Mouse (Mus musculus) left cerebral cortex, adult 18-20 months (tissue): Measurements from ENCODE around the gene Zfp523. TPM values are rescaled to one million over a fixed set of nuclear protein-coding genes. Genes with fewer than 3 reads are reported as not detected.
"Not testable (repeated sequence)": the region's sequence is repeated elsewhere in the genome, so short reads cannot be mapped to it uniquely, and the experiment has no call there.

Experiments
- DNase-seq, 2 experiments: peaks; one replicate each; pipeline ENCODE4 v3.0.0; 2021 to 2022; ENCODE audit warnings: low spot score in 2 of 2, mixed read lengths in 1 of 2
- total RNA-seq, 2 experiments: library from RNA; stranded (reverse); gene quantifications; 2 replicates each; pipeline ENCODE4 v1.2.3; 2021

The Zfp523 gene
- total RNA-seq, 2 experiments from 2014 or later, result 111 to 116 TPM

GRCm38 (mm10) chr17:28208314-28208612, 31.3 kb downstream of the Zfp523 start:
- no peak for DNase-seq

DNA sequence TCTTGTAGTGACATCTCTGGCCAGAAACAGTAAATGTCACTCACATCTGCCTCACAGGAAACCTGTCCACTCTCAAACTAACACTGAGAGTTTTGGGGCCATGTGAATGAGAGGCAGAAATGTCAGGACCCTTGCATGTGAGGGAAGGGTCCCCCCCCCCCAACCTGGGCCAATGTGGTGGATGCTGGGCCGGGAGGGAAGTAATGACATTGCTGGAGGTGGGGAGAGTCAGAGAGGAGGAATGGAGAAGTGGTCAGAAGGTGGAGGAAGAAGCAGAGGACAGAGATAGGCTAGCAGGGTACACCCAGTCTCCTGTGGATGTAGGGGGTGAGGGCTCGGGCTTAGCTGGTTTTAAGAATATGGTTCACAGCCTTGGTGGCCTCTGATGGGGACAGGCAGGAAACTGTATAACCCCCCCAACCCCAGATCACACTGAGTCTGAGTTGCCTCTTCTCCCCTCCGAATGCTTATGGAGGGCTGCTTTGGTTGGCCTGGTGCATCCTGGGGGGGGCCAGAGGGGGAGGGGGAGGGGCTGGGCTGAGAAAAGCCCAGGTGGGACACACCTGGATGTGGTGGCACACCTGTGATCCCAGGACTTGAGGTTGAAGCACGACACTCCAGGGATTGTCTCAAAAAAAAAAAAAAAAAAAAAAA, 32.7 kb downstream of the Zfp523 start:
- no peak for DNase-seq

- no peak for DNase-seq
Observed at GRCm38 (mm10) chr17:28211921-28212341, 35.0 kb downstream of the Zfp523 start.

GRCm38 (mm10) chr17:28212391-28212790, 35.5 kb downstream of the Zfp523 start:
- no peak for DNase-seq

DNA sequence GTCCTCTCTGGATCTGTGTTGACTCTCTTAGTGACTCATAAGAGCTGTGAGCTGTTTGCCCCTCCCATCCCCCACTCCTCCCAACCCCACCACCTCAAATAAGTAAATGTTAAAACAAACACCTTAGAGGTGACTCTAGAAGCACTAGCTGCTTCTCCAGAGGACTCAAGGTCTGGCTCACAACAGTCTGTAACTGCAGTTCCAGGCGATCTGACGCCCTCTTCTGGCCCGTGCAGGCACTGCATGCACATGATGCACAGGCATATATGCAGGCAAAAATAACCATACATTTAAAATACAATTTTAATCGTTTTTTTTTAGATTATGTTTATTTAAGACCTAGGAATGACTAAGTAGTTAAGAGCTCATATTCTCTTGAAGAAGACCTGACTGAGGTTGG, 36.3 kb downstream of the Zfp523 start:
- no peak for DNase-seq

GRCm38 (mm10) chr17:28216791-28217190, 39.9 kb downstream of the Zfp523 start:
- DNase-seq, result no peak

GRCm38 (mm10) chr17:28217721-28218649, 41.1 kb downstream of the Zfp523 start:
- DNase-seq, result no peak

GRCm38 (mm10) chr17:28222463-28222862, 45.5 kb downstream of the Zfp523 start:
- DNase-seq, result not testable (repeated sequence)

GRCm38 (mm10) chr17:28223561-28224391, 46.8 kb downstream of the Zfp523 start:
- DNase-seq, result peak; percentile 86 to 92

- DNase-seq, result no peak
Observed at GRCm38 (mm10) chr17:28224615-28225014, 47.7 kb downstream of the Zfp523 start.

DNA sequence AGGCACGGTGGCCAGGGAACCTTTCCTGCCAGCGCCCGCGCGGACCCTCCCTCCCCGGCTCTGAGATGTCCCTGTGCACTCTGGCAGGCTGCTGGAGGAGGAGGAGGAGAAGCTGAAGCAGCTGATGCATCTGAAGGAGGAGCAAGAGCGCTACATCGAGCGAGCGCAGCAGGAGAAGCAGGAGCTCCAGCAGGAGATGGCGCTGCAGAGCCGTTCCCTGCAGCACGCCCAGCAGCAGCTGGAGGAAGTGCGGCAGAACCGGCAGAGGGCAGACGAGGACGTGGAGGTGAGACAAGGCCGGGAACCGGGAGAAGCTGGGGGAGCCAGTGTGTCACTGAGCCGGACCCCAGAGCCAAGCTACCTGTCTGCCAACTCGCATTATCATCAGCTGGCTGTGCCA, 49.1 kb downstream of the Zfp523 start:
- peak; percentile 96 for DNase-seq

DNA sequence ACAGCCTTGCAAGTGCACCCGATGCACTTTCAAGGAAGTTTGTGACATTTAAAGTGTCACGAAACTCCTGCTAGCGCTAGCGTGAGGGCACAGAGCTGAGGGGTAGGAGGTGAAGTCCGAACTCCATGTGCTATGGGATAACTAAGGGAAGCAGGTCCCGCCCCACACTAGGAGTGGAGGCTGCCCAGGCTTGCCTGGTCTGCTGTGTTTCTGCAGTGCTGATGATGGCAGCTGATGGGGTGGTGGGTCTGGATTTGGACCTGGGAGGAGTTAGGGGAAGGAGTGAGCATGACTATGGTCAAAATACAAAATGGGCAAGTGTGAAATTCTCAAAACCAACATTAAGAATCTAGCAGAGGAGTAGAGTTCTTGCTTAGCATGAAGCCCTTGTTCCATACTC, 53.6 kb downstream of the Zfp523 start:
- no peak for DNase-seq

DNA sequence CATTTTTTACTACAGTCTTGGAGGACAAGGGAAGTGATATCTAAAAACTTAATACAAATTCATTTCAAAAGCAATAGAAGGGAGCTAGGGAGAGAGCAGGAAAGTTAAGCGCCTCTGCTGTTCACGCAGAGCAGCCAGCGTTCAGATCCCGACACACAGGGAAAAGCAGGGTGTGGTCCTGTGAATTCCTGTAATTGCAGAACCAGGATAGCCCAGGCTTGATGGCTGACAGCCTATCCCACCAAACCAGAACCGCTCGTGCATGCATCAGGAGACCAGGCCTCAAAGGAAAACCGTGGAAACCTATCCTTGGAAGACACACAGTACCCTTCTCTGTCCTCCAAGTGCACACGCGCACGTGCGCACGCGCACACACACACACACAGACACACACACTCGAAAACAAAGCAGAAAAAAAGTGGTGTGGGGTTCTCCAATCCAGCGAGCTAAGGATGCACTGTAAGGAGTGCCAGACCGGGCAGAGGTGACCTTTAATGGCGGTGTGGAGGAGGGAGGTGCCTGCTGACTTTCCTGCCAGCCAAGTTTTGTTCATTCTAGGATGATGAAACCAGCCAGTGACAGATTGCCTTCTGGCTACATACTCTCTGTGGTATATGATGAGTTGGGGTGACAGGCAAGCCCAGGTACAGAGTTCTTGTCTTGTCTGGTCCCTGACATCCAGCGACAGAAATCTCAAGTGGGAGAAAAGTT, 54.3 kb downstream of the Zfp523 start:
- DNase-seq, result no peak

DNA sequence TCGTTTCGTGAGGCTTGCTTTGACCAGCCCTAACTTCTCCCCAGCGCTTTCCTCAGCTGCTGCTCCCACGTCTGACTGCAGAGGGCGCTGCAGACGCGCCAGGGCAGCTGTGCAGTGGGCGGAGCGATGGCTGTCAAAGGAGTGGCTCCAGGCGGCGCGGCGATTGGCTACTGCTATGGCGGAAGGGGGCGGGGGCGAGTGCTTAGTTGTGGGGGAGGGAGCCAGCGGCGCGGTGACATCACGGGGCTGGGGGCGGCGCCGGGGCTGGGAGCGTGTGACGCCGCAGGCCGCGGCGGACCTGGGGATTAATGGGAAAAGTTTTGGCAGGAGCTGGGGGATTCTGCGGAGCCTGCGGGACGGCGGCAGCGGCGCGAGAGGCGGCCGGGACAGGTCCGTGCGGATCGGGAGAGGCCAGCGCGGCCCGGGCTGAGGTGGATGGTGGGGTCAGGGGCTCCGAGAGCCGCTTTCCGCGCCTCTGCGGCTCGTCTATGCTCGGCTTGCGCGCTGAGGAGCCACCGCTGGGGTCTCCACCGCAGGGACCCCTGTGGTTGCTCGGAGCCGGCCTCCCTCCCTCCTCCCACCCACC, 55.6 kb downstream of the Zfp523 start, which contains the start of gene Ppard:
TSS of gene Ppard (plus strand) at position 226 of the 586 bp plus-strand sequence.
- DNase-seq, result peak; percentile 98

- DNase-seq, result no peak
Observed at GRCm38 (mm10) chr17:28233091-28233731, 56.3 kb downstream of the Zfp523 start.

DNA sequence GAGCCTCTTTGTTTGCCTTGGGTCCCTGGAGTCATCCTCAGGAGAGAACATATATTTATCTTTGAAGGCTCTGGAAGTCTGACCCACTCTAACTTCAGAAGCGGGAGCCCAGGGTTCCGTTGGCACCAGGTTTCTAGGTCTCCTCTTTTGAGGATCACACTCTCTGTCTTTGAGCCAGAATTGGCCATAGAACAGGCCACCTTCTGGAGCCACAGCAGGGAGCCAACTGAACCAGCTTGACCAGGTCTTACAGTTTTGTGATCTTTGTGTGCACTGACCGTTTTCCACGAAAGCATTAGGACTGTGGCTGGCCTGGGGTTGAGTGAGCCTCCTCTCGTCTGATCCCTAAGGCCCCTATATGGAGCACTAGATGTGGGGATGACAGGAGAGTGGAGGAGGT, 57.7 kb downstream of the Zfp523 start:
- no peak for DNase-seq

GRCm38 (mm10) chr17:28235982-28236635, 59.2 kb downstream of the Zfp523 start:
- no peak for DNase-seq

DNA sequence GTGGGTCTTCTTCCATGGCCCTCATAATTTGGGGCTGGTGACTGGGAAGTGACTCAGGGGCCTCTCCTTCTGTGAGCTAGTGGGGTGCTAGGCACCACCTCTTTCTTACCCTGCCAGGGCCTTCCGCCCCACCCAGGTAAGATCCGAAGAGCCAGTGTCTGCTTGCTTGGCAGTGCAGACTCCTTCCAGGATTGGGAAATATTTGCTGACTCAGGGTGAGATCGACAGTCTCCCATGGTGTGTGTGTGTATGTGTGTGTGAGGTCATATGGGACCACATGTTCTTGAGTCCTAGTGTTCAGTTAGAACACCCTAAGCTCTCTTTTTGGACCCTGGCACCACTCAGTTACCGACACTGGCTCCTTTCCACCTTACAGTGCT, 59.7 kb downstream of the Zfp523 start:
- no peak for DNase-seq

DNA sequence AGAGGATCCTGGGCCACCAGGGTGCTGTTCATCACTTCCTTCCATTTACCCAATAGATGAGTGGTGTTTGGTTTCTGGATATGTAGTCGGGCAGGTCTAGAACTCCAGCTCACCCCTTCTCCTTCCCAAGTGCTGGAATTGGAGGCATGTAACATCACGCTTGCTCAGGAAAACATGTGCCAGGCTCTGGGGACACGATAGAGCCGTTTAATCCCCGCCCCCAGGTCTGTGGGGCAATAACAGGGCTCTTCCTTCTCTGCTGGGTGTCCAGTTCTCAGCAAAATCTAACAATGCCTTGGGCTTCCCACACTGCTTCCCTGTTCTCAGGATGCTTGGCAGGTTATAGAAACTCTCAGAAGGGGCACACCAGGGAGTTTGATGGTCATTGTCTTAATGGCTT, 60.4 kb downstream of the Zfp523 start:
- no peak for DNase-seq

- no peak for DNase-seq
Observed at GRCm38 (mm10) chr17:28237874-28238273, 60.9 kb downstream of the Zfp523 start.
